Mouse (Mus musculus) urinary bladder, postnatal 36 days (tissue): Measurements from ENCODE around the gene Pnma1.

Experiments
- DNase-seq, 2 experiments: peaks; one replicate each; pipeline ENCODE4 v3.0.0; 2022; ENCODE audit warnings: low spot score in 2 of 2, mixed read lengths in 1 of 2

Pnma1 gene

GRCm38 (mm10) chr12:84178652-84179445 is 30.6 kb upstream of the Pnma1 start:
- DNase-seq, result no peak

- no peak for DNase-seq
Measured at GRCm38 (mm10) chr12:84178052-84178451, 29.8 kb upstream of the Pnma1 start.

- no peak for DNase-seq
Measured at GRCm38 (mm10) chr12:84176886-84177765, 28.8 kb upstream of the Pnma1 start.

- no peak for DNase-seq
Measured at GRCm38 (mm10) chr12:84176126-84176769, 28.0 kb upstream of the Pnma1 start.

- DNase-seq, result peak; percentile 88 to 93
Measured at GRCm38 (mm10) chr12:84175659-84176061, 27.4 kb upstream of the Pnma1 start.

GRCm38 (mm10) chr12:84174871-84175270 is 26.6 kb upstream of the Pnma1 start:
- DNase-seq, result peak; percentile 88 to 96

GRCm38 (mm10) chr12:84174190-84174811 is 26.0 kb upstream of the Pnma1 start:
- peak in 1 of 2 experiments; percentile 64 for DNase-seq

- no peak for DNase-seq
Measured at GRCm38 (mm10) chr12:84173309-84173915, 25.1 kb upstream of the Pnma1 start.

- DNase-seq, result no peak
Measured at GRCm38 (mm10) chr12:84172862-84173261, 24.6 kb upstream of the Pnma1 start.

- DNase-seq, result no peak
Measured at GRCm38 (mm10) chr12:84172216-84172615, 23.9 kb upstream of the Pnma1 start.

GRCm38 (mm10) chr12:84170610-84171009 is 22.3 kb upstream of the Pnma1 start:
- no peak for DNase-seq

- no peak for DNase-seq
Measured at GRCm38 (mm10) chr12:84165631-84166373, 17.5 kb upstream of the Pnma1 start.

- no peak for DNase-seq
Measured at GRCm38 (mm10) chr12:84163586-84164110, 15.4 kb upstream of the Pnma1 start.

GRCm38 (mm10) chr12:84163133-84163532 is 14.8 kb upstream of the Pnma1 start:
- no peak for DNase-seq

- no peak for DNase-seq
Measured at GRCm38 (mm10) chr12:84161616-84162433, 13.5 kb upstream of the Pnma1 start.

- DNase-seq, result no peak
Measured at GRCm38 (mm10) chr12:84161116-84161515, 12.8 kb upstream of the Pnma1 start.

GRCm38 (mm10) chr12:84160491-84160890 is 12.2 kb upstream of the Pnma1 start:
- DNase-seq, result no peak

GRCm38 (mm10) chr12:84158156-84158555 is 9.9 kb upstream of the Pnma1 start:
- DNase-seq, result no peak

GRCm38 (mm10) chr12:84156210-84156609 is 7.9 kb upstream of the Pnma1 start:
- DNase-seq, result no peak

GRCm38 (mm10) chr12:84155523-84155871 is 7.2 kb upstream of the Pnma1 start:
- DNase-seq, result no peak
